Mouse (Mus musculus): Measurements from ENCODE around the gene Kcnip1. TPM values are rescaled to one million over a fixed set of nuclear protein-coding genes. Genes with fewer than 3 reads are reported as not detected.

Gene Kcnip1
- polyA plus RNA-seq, 1 experiment from 2014 or later = 110 TPM

DNA sequence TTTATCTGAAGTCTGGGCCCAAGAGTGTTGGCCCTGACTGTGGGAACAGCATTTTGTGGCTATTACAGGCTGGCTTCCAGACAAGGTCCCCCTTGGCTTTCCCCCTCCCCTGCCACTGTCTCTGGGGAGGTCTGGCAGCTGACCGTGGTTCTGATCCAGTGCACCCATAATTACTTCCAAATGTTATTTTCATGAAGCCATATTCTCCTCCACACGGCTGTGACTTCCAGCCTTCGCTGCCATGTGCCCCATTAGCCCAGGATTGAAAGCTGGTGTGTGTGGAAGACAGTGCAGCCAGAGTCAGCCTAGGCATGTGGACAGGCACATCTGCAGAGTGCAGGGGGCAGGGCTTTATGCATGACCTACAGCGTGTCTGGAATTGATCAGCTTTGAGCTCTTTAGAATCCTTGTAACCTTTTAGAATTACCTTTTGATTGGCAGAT lies 240.5 kb downstream of the Kcnip1 start:
- Histone ChIP-seq H3K9ac (no peak overlapping the region), H3K9me3 (ENCODE audit: control insufficient read depth, low read length) (no peaks in the 10 kb centered on the region), H3K4me3 (replicated peaks; ENCODE audit: low read length) (no peak overlapping the region), H3K27ac (no peak overlapping the region), H3K4me2 (replicated peaks) (no peak overlapping the region), H3K4me1 (replicated peaks; ENCODE audit: control insufficient read depth, insufficient read depth, low read length) (peaks cover 11% of the 10 kb centered on the region), H3K36me3 (replicated peaks; ENCODE audit: control insufficient read depth, insufficient read depth) (no peaks in the 10 kb centered on the region), H3K27me3 (ENCODE audit: control insufficient read depth, insufficient read depth, low read length) (no peaks in the 10 kb centered on the region)
- no peak for ATAC-seq (ENCODE audit: low FRiP score)
- DNase-seq (ENCODE audit: low spot score) = no peak
- WGBS = 25% methylated on average over 4 of the region's 4 CpGs

DNA sequence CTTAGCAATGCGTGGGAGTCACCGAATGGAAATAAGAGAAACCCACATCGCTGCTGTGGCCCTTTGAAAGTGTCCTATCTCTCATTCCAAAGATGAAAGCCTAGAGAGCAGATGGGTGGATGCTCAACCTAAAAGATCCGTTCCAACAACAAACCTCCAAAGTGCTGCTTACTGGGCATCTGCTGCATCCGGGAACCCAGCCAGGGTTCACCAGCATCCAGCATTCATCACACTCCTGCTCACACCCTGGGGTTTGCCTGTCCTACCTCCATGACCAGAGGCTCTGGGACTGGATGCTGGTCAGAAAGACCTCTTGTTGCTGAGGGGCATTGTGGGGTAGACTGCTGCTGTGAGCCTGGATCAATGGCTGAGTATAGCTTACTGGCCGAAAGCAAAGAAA lies 241.4 kb downstream of the Kcnip1 start:
- no peak for DNase-seq (ENCODE audit: low spot score)
- 88% methylated on average over 6 of the region's 6 CpGs for WGBS
- Histone ChIP-seq H3K9me3 (ENCODE audit: control insufficient read depth, low read length) (no peaks in the 10 kb centered on the region), H3K9ac (no peak overlapping the region), H3K4me2 (replicated peaks) (no peak overlapping the region), H3K4me1 (replicated peaks; ENCODE audit: control insufficient read depth, insufficient read depth, low read length) (peaks cover 6% of the 10 kb centered on the region; the same call in 1 of the 2 replicates), H3K27ac (no peak overlapping the region), H3K4me3 (replicated peaks; ENCODE audit: low read length) (no peak overlapping the region), H3K27me3 (ENCODE audit: control insufficient read depth, insufficient read depth, low read length) (no peaks in the 10 kb centered on the region), H3K36me3 (replicated peaks; ENCODE audit: control insufficient read depth, insufficient read depth) (no peaks in the 10 kb centered on the region)
- no peak for ATAC-seq (ENCODE audit: low FRiP score)

DNA sequence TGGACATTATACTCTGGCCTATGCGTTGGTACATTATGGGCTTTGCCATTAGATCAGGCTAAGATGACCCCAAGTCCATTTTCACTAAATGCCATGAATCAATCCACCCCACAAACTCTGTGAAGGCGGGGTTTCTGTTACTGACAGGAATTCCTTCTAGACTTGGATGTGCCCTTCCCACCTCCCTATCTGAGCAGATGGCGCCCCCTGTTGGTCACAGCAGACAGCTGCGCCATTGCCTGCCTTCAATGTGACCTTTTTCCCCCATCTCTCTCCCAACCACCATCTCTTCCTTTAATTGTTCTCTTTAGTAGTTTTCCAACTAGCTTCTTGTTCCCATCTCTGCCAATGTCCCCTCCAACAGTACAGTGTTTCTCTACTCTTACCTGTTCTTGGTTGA lies 243.0 kb downstream of the Kcnip1 start:
- Histone ChIP-seq H3K4me3 (replicated peaks; ENCODE audit: low read length) (no peak overlapping the region), H3K4me1 (replicated peaks; ENCODE audit: control insufficient read depth, insufficient read depth, low read length) (peaks cover 6% of the 10 kb centered on the region; the same call in 1 of the 2 replicates)
- WGBS = 90% methylated on average over 4 of the region's 4 CpGs

DNA sequence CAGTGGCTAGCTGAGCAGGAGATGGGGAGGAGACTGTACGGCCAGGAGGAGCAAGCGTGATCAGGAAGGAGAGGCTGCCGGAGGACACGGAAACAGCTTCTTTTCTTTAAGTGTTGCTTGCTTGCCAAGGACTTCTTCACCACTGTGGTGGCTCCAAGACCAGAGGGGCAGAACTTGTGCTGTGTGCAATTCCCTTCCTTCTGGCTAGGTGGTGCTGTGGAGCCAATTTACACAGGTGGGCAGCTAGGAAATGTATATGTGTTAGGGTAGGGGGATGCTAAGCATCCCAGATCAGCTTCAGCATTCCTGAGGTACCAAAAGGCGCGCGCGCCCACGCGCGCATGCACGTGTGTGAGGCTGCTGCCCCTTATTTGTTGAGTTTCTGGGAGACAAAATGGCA lies 243.5 kb downstream of the Kcnip1 start:
- 96% methylated on average over 12 of the region's 12 CpGs for WGBS
- H3K27me3 ChIP-seq (ENCODE audit: control insufficient read depth, insufficient read depth, low read length) = no peaks in the 10 kb centered on the region
- no peak for DNase-seq (ENCODE audit: low spot score)

More for the DNA sequence above, 243.0 kb downstream of the Kcnip1 start:
- Histone ChIP-seq H3K4me2 (replicated peaks) (no peak overlapping the region), H3K27me3 (ENCODE audit: control insufficient read depth, insufficient read depth, low read length) (no peaks in the 10 kb centered on the region), H3K9me3 (ENCODE audit: control insufficient read depth, low read length) (no peaks in the 10 kb centered on the region), H3K9ac (no peak overlapping the region), H3K27ac (no peak overlapping the region), H3K36me3 (replicated peaks; ENCODE audit: control insufficient read depth, insufficient read depth) (no peaks in the 10 kb centered on the region)
- ATAC-seq (ENCODE audit: low FRiP score) = no peak
- no peak for DNase-seq (ENCODE audit: low spot score)

DNA sequence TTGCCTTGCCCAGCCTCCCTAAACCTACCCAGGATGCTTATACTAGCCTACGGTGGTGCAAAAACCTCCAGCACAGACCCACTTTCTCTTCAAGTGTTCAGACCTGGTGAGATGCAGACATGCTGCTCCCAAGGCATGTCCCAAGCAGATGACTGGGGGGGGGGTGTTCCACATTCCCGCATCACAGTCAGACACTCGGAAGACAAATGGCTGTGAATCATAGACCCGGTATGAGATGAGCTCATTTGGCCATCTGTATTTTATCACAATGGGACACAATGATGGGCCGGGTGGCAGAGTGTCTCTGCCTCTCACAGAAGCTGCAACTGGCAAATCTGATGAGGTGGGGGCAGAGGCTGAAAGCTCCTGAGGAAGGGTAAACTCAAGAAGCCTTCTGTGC lies 244.2 kb downstream of the Kcnip1 start:
- no peak for ATAC-seq (ENCODE audit: low FRiP score)
- no peak overlapping the region for H3K27ac ChIP-seq
- DNase-seq (ENCODE audit: low spot score) = no peak
- H3K27me3 ChIP-seq (ENCODE audit: control insufficient read depth, insufficient read depth, low read length) = no peaks in the 10 kb centered on the region
- no peak overlapping the region for H3K4me3 ChIP-seq (replicated peaks; ENCODE audit: low read length)
- no peaks in the 10 kb centered on the region for H3K36me3 ChIP-seq (replicated peaks; ENCODE audit: control insufficient read depth, insufficient read depth)
- no peaks in the 10 kb centered on the region for H3K9me3 ChIP-seq (ENCODE audit: control insufficient read depth, low read length)
- H3K9ac ChIP-seq = no peak overlapping the region
- peaks cover 6% of the 10 kb centered on the region; the same call in 1 of the 2 replicates for H3K4me1 ChIP-seq (replicated peaks; ENCODE audit: control insufficient read depth, insufficient read depth, low read length)
- WGBS = 80% methylated on average over 5 of the region's 5 CpGs
- H3K4me2 ChIP-seq (replicated peaks) = no peak overlapping the region

More for the DNA sequence above, 243.5 kb downstream of the Kcnip1 start:
- no peak overlapping the region for H3K27ac ChIP-seq
- no peak overlapping the region for H3K4me3 ChIP-seq (replicated peaks; ENCODE audit: low read length)
- ATAC-seq (ENCODE audit: low FRiP score) = no peak
- no peaks in the 10 kb centered on the region for H3K36me3 ChIP-seq (replicated peaks; ENCODE audit: control insufficient read depth, insufficient read depth)
- H3K9ac ChIP-seq = no peak overlapping the region
- peaks cover 6% of the 10 kb centered on the region; the same call in 1 of the 2 replicates for H3K4me1 ChIP-seq (replicated peaks; ENCODE audit: control insufficient read depth, insufficient read depth, low read length)
- no peak overlapping the region for H3K4me2 ChIP-seq (replicated peaks)
- H3K9me3 ChIP-seq (ENCODE audit: control insufficient read depth, low read length) = no peaks in the 10 kb centered on the region

DNA sequence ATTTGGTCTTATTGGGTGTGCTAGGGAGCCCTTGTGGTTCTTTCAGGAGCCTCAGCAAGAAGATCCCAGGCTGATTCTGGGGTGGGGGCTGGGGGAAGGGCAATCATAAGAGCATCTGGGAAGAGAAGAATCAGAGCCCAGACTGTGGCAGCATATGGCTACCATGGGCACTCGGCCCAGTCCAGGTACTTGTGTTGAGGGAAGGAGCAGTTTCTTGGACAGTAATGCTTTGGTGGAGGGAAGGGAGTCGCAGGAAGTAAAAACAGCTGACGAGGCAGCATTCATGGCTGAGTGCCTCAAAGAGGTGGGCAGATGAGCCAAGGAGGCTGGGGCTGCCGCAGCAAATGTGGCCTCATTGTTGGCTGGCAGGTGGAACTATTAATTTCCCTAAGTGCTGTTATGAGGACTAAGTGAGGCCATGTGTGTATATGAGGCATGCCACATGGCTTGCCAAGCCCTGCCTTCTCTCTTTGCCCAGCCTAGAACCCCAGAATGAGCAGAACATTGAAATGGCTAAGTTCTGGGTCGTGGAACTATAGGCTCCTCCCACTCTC lies 245.5 kb downstream of the Kcnip1 start:
- no peak overlapping the region for H3K27ac ChIP-seq
- no peaks in the 10 kb centered on the region for H3K9me3 ChIP-seq (ENCODE audit: control insufficient read depth, low read length)
- H3K36me3 ChIP-seq (replicated peaks; ENCODE audit: control insufficient read depth, insufficient read depth) = no peaks in the 10 kb centered on the region
- H3K27me3 ChIP-seq (ENCODE audit: control insufficient read depth, insufficient read depth, low read length) = no peaks in the 10 kb centered on the region
- no peak overlapping the region for H3K4me3 ChIP-seq (replicated peaks; ENCODE audit: low read length)
- H3K9ac ChIP-seq = no peak overlapping the region
- 62% methylated on average over 5 of the region's 5 CpGs for WGBS
- DNase-seq (ENCODE audit: low spot score) = no peak
- peak; percentile 3; the same call in 1 of the 2 replicates for ATAC-seq (ENCODE audit: low FRiP score)
- no peak overlapping the region for H3K4me2 ChIP-seq (replicated peaks)
- peaks cover 5% of the 10 kb centered on the region; the same call in 1 of the 2 replicates for H3K4me1 ChIP-seq (replicated peaks; ENCODE audit: control insufficient read depth, insufficient read depth, low read length)

DNA sequence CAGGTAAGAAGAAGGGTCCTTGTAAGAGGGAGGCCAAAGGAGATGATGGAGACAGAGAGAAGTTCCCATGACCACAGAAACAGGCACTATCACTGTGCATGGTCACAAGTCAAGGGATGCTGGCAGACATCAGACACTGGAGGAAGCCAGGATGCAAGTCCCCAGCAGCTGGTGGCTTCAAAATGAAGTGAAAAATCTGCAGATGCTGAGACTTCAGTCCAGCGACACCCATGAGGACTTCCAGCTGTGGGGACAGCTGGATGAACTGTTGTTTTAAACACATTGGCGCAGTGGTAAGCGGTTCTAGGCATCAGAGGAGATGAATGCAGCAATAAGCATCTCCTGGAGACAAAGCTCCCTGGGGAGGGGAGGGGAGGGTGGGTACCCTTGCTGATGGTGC lies 246.6 kb downstream of the Kcnip1 start:
- DNase-seq (ENCODE audit: low spot score) = no peak
- Histone ChIP-seq H3K4me1 (replicated peaks; ENCODE audit: control insufficient read depth, insufficient read depth, low read length) (peaks cover 8% of the 10 kb centered on the region; the same call in 1 of the 2 replicates), H3K9ac (no peak overlapping the region), H3K27me3 (ENCODE audit: control insufficient read depth, insufficient read depth, low read length) (no peaks in the 10 kb centered on the region), H3K4me3 (replicated peaks; ENCODE audit: low read length) (no peak overlapping the region), H3K9me3 (ENCODE audit: control insufficient read depth, low read length) (no peaks in the 10 kb centered on the region), H3K27ac (no peak overlapping the region), H3K4me2 (replicated peaks) (no peak overlapping the region), H3K36me3 (replicated peaks; ENCODE audit: control insufficient read depth, insufficient read depth) (no peaks in the 10 kb centered on the region)
- 75% methylated on average over 3 of the region's 3 CpGs for whole genome bisulfite sequencing
- no peak for ATAC-seq (ENCODE audit: low FRiP score)

DNA sequence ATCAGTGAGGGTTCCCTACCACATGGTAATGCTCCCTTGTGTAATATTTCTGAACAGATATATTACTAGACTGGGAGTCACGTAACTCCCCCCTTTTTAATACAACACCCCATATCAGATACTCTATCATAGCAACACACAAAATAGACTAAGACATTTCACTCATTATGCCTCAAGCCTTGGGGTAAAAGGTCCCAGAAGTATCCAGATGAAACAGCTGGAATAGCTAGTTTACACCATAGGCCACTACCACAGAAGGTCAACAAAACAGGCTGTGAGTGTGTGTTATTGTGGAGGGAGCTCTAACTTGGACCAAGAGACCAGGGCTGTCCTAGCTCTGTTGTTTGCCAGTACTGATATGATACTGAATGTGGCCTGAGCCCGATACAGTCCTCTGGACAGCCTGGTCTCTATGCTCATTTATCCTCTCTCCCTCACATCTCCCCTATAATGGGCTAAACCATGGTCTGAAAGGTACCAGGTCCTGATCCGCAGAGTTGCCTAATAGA lies 247.1 kb downstream of the Kcnip1 start:
- Histone ChIP-seq H3K4me3 (replicated peaks; ENCODE audit: low read length) (no peak overlapping the region), H3K4me1 (replicated peaks; ENCODE audit: control insufficient read depth, insufficient read depth, low read length) (peaks cover 8% of the 10 kb centered on the region; the same call in 1 of the 2 replicates), H3K27ac (no peak overlapping the region), H3K9me3 (ENCODE audit: control insufficient read depth, low read length) (no peaks in the 10 kb centered on the region), H3K36me3 (replicated peaks; ENCODE audit: control insufficient read depth, insufficient read depth) (no peaks in the 10 kb centered on the region), H3K4me2 (replicated peaks) (no peak overlapping the region), H3K9ac (no peak overlapping the region), H3K27me3 (ENCODE audit: control insufficient read depth, insufficient read depth, low read length) (no peaks in the 10 kb centered on the region)
- WGBS = 94% methylated on average over 3 of the region's 3 CpGs
- DNase-seq (ENCODE audit: low spot score) (no peak), ATAC-seq (ENCODE audit: low FRiP score) (no peak)

DNA sequence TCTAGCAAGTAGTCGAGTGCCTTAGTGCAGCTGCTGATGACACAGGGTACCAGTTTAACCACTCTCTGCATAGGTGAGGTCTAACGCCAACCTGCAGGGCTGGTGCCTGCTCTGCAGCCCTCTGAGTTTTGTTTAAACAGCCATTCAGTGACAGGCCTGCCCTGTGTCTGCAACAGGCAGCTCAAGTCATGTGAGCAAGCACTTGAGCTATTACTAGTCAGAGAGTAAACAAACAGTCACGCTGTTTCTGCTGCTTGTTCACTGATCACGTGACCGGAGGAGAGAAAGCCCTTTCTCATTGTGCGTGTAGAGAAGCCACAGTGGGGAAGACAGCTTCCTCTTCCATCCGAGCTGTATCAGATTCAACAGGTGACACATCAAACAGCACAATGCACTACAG lies 248.5 kb downstream of the Kcnip1 start:
- Histone ChIP-seq H3K9me3 (ENCODE audit: control insufficient read depth, low read length) (no peaks in the 10 kb centered on the region), H3K4me3 (replicated peaks; ENCODE audit: low read length) (no peak overlapping the region), H3K27ac (no peak overlapping the region), H3K4me2 (replicated peaks) (no peak overlapping the region), H3K27me3 (ENCODE audit: control insufficient read depth, insufficient read depth, low read length) (no peaks in the 10 kb centered on the region), H3K36me3 (replicated peaks; ENCODE audit: control insufficient read depth, insufficient read depth) (no peaks in the 10 kb centered on the region), H3K4me1 (replicated peaks; ENCODE audit: control insufficient read depth, insufficient read depth, low read length) (peaks cover 8% of the 10 kb centered on the region; the same call in 1 of the 2 replicates), H3K9ac (no peak overlapping the region)
- 48% methylated on average over 7 of the region's 7 CpGs for WGBS
- peak; percentile 22; the same call in 1 of the 2 replicates for ATAC-seq (ENCODE audit: low FRiP score)
- no peak for DNase-seq (ENCODE audit: low spot score)

Measured in hindbrain, embryonic 14.5 days (tissue).